Mouse (Mus musculus): ENCODE measurements around the gene Ecsit. TPM values are rescaled to one million over a fixed set of nuclear protein-coding genes. Genes with fewer than 3 reads are reported as not detected.

The Ecsit gene
- 48.2 and 51.0 TPM in 2 replicates for polyA plus RNA-seq (2012; rRNA removed; ENCODE audit: low replicate concordance)

GRCm38 (mm10) chr9:22085022-22085834 is at the start of gene Ecsit:
TSS of gene Ecsit (minus strand) at chr9:22085438.

GRCm38 (mm10) chr9:22116740-22117426 is 31.6 kb upstream of the Ecsit start, which contains the start of gene Elof1:
TSS of gene Elof1 (minus strand) at chr9:22117172.

GRCm38 (mm10) chr9:22098993-22099696 is 13.9 kb upstream of the Ecsit start, which contains the start of gene Cnn1:
TSS of gene Cnn1 (plus strand) at chr9:22099216.

DNA sequence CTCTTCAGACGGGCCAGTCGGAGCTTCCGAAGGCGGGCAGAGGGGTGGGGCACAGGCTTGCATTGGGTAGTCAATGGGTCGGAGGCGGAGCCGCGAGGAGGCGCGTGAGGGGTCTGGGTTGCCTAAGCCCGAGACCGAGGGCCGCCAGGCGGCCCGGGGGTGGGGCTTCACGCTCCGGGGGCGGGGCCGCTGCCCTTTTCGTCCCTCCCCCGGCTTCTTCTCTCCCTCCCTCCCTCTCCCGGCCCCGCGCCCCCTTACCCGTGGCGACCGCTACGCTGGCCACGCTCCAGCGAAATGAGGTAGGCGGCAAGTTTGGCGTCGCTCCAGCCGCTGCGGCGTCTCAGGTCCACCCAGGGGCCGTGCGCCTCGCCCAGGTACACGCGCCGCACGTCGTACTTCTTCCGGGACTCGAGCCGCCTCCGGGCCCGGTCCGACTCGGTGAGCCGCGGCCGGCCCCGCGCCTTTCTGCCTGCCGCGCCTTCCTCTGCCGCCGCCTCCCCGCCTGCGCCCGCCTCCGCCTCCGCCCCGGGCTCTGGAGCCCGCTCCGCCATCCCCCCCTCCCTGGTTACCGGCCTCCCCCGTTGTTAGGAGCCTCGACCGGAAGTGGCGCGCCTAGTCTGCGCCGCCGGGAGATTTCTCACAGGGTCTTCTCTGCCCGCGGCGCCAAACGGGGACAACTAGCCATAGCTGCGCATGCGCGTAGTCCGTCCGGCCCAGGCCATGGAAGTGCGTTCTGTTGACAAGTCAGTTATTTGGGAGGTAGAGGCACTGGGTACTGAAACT is 14.3 kb downstream of the Ecsit start, which contains the start of the genes Gm49318 and Zfp653:
Gene Gm49318, minus strand, starts transcription at position 469 of the 783 bp plus-strand sequence.
Gene Zfp653, minus strand, starts transcription at position 586 of the 783 bp plus-strand sequence.

DNA sequence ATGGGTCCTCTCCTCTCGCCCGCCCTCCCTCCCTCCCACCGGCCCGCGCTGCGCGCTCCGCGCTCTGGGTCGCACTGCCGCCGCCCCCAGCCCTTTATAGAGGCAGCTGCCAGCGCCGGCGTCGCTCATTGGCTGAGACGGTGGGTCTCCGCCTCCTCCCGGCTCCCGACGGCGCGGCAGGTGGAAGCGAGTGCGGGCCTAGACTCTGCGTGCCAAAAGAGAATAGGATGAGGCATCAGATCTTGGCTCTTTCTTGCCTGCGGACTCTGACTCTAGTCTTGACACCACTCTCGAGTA is 33.3 kb downstream of the Ecsit start, which contains the start of gene Elavl3:
Gene Elavl3, minus strand, starts transcription at position 66 of the 297 bp plus-strand sequence.

Other genes starting within 250 kb of the Ecsit start
- gene Angptl8, start 249.9 kb downstream of the Ecsit start, polyA plus RNA-seq (2012; rRNA removed; ENCODE audit: low replicate concordance), result 18.2 and 18.8 TPM in 2 replicates
- 43.2 and 51.0 TPM in 2 replicates for gene Dock6, start 232.8 kb downstream of the Ecsit start, polyA plus RNA-seq (2012; rRNA removed; ENCODE audit: low replicate concordance)
- 32.5 and 58.0 TPM in 2 replicates for gene Rab3d, start 167.2 kb downstream of the Ecsit start, polyA plus RNA-seq (2012; rRNA removed; ENCODE audit: low replicate concordance)
- 0.63 and 2.5 TPM in 2 replicates for gene Ccdc159, start 158.0 kb downstream of the Ecsit start, polyA plus RNA-seq (2012; rRNA removed; ENCODE audit: low replicate concordance)
- 191 and 195 TPM in 2 replicates for gene Tmem205, start 157.9 kb downstream of the Ecsit start, polyA plus RNA-seq (2012; rRNA removed; ENCODE audit: low replicate concordance)
- gene Plppr2, start 148.4 kb downstream of the Ecsit start, polyA plus RNA-seq (2012; rRNA removed; ENCODE audit: low replicate concordance), result 6.9 and 11.4 TPM in 2 replicates
- 5.6 and 8.0 TPM in 2 replicates for gene Swsap1, start 129.7 kb downstream of the Ecsit start, polyA plus RNA-seq (2012; rRNA removed; ENCODE audit: low replicate concordance)
- 2.4 and 3.9 TPM in 2 replicates for gene Epor, start 121.9 kb downstream of the Ecsit start, polyA plus RNA-seq (2012; rRNA removed; ENCODE audit: low replicate concordance)
- 2.9 and 12.6 TPM in 2 replicates for gene Rgl3, start 96.0 kb downstream of the Ecsit start, polyA plus RNA-seq (2012; rRNA removed; ENCODE audit: low replicate concordance)
- 0.17 TPM in 1 of 2 replicates, not detected in the other for gene Ccdc151, start 82.8 kb downstream of the Ecsit start, polyA plus RNA-seq (2012; rRNA removed; ENCODE audit: low replicate concordance)
- 118 and 211 TPM in 2 replicates for gene Prkcsh, start 82.6 kb downstream of the Ecsit start, polyA plus RNA-seq (2012; rRNA removed; ENCODE audit: low replicate concordance)
- 0.13 and 0.46 TPM in 2 replicates for gene Elavl3, start 33.4 kb downstream of the Ecsit start, polyA plus RNA-seq (2012; rRNA removed; ENCODE audit: low replicate concordance)
- not detected in 2 replicates for gene Gm49318, start 14.2 kb downstream of the Ecsit start, polyA plus RNA-seq (2012; rRNA removed; ENCODE audit: low replicate concordance)
- 8.8 and 9.9 TPM in 2 replicates for gene Zfp653, start 14.1 kb downstream of the Ecsit start, polyA plus RNA-seq (2012; rRNA removed; ENCODE audit: low replicate concordance)
- 144 and 245 TPM in 2 replicates for gene Cnn1, start 13.8 kb upstream of the Ecsit start, polyA plus RNA-seq (2012; rRNA removed; ENCODE audit: low replicate concordance)
- gene Elof1, start 31.7 kb upstream of the Ecsit start, polyA plus RNA-seq (2012; rRNA removed; ENCODE audit: low replicate concordance), result 118 and 169 TPM in 2 replicates
- gene Acp5, start 50.3 kb upstream of the Ecsit start, polyA plus RNA-seq (2012; rRNA removed; ENCODE audit: low replicate concordance), result 197 and 274 TPM in 2 replicates
- gene Pigyl, start 71.4 kb upstream of the Ecsit start, polyA plus RNA-seq (2012; rRNA removed; ENCODE audit: low replicate concordance), result 40.5 and 49.4 TPM in 2 replicates
- gene Zfp872, start 102.7 kb upstream of the Ecsit start, polyA plus RNA-seq (2012; rRNA removed; ENCODE audit: low replicate concordance), result not detected in 2 replicates
- 3.2 and 8.3 TPM in 2 replicates for gene Zfp809, start 140.3 kb upstream of the Ecsit start, polyA plus RNA-seq (2012; rRNA removed; ENCODE audit: low replicate concordance)
- gene Zfp599, start 174.5 kb upstream of the Ecsit start, polyA plus RNA-seq (2012; rRNA removed; ENCODE audit: low replicate concordance), result 0.05 TPM in 1 of 2 replicates, not detected in the other
- 1.0 and 1.6 TPM in 2 replicates for gene Zfp810, start 222.2 kb upstream of the Ecsit start, polyA plus RNA-seq (2012; rRNA removed; ENCODE audit: low replicate concordance)

Data from duodenum, adult 2 months (tissue).